Mouse (Mus musculus) embryonic facial prominence, embryonic 15.5 days (tissue): ENCODE measurements around the gene Nudt16. TPM values are rescaled to one million over a fixed set of nuclear protein-coding genes. Genes with fewer than 3 reads are reported as not detected.

ENCODE experiments used
- ATAC-seq: fragments of 200-750 bp; cut with Nextera tagmentation; 2 replicates; pipeline ENCODE4 v1.8.0; 2017; ENCODE audit warnings: low read depth, moderate TSS enrichment; ENCODE audit not compliant: insufficient number of reproducible peaks, low FRiP score, low TSS enrichment
- H3K27ac ChIP-seq: fragments of 300-500 bp; sonication (generic); replicated peaks from 2 replicates; pipeline ENCODE4 v1.5.1; 2015; ENCODE audit warnings: mild to moderate bottlenecking, inconsistent platforms
- H3K27me3 ChIP-seq: fragments of 300-500 bp; sonication (generic); 2 replicates; pipeline ENCODE4 v1.6.1; 2015; ENCODE audit warnings: inconsistent platforms
- H3K36me3 ChIP-seq: fragments of 300-500 bp; sonication (generic); 2 replicates; pipeline ENCODE4 v1.6.1; 2015; ENCODE audit warnings: mild to moderate bottlenecking, inconsistent platforms
- H3K4me1 ChIP-seq: fragments of 300-500 bp; sonication (generic); 2 replicates; pipeline ENCODE4 v1.6.1; 2015; ENCODE audit warnings: inconsistent platforms
- H3K4me2 ChIP-seq: fragments of 300-500 bp; sonication (generic); replicated peaks from 2 replicates; pipeline ENCODE4 v1.6.1; 2015; ENCODE audit warnings: mild to moderate bottlenecking, inconsistent platforms
- H3K4me3 ChIP-seq: fragments of 300-500 bp; sonication (generic); replicated peaks from 2 replicates; pipeline ENCODE4 v1.5.1; 2015; ENCODE audit warnings: mild to moderate bottlenecking, inconsistent platforms
- H3K9ac ChIP-seq: fragments of 300-500 bp; sonication (generic); 2 replicates; pipeline ENCODE4 v1.6.1; 2015; ENCODE audit warnings: inconsistent platforms
- H3K9me3 ChIP-seq: fragments of 300-500 bp; sonication (generic); replicated peaks from 2 replicates; pipeline ENCODE4 v1.6.1; 2016; ENCODE audit warnings: inconsistent platforms
- WGBS: fragments of 180-500 bp; shearing (Covaris S2); methylation state at CpG from one replicate; pipeline ENCODE4 v1.1.7; 2015; 5-methylcytosine and 5-hydroxymethylcytosine counted together
- polyA plus RNA-seq: library from polyadenylated mRNA; unstranded; fragments of >200 nt; fragmentation: Nextera tagmentation; extraction: Ambion mirVana; gene quantifications from 2 replicates; pipeline ENCODE4 v1.2.1, GENCODE M21; 2015

Gene Nudt16
- polyA plus RNA-seq, 1 experiment from 2014 or later: 16.3 TPM

DNA sequence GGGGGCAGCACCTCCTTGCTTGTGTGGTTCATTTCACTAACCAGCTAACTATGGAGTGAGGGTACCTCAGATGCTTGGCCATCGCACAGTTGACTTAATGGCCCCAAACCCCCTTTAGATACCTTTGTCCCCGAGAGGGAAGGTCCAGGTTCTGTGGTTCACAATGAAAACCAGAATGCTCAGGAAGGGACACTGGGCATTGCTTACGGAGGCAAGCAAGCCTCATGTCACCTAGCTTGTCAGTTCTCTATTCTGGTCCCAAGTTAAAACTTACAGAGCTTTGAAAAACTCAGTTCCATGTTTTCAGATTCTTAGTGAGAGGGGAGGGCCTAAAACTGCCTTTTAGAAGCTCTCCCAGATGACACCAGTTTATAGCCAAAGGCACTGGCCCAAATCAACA is 51.4 kb downstream of the Nudt16 start:
- WGBS: 85% methylated on average over 3 of the region's 3 CpGs
- no peak overlapping the region for H3K4me3 ChIP-seq
- no peaks in the 10 kb centered on the region for H3K4me1 ChIP-seq
- peaks cover 20% of the 10 kb centered on the region for H3K36me3 ChIP-seq
- no peaks in the 10 kb centered on the region for H3K9me3 ChIP-seq
- H3K4me2 ChIP-seq: no peak overlapping the region
- no peak for ATAC-seq
- H3K9ac ChIP-seq: no peak overlapping the region
- no peaks in the 10 kb centered on the region for H3K27me3 ChIP-seq
- H3K27ac ChIP-seq: no peak overlapping the region

Other genes with a start within 250 kb of the Nudt16 start
- 93.1 and 95.8 TPM in 2 replicates for gene Mrpl3, start 78.6 kb downstream of the Nudt16 start, polyA plus RNA-seq
- not detected in 2 replicates for gene 1700080E11Rik, start 13.3 kb upstream of the Nudt16 start, polyA plus RNA-seq